Comparison of ENCODE assay signal across 10 mouse cellular contexts in genomic region chr5:92000770-92001169, GRCm38 (mm10). TPM values are rescaled to one million over a fixed set of nuclear protein-coding genes. Genes with fewer than 3 reads are reported as not detected.
DNase-seq lines count a peak whose midpoint lies in the region; ATAC-seq and TF ChIP-seq lines count a peak whose summit lies in the region.
"Had no signal": no experiment of that assay in that cellular context is flagged by ENCODE, and none has a peak within 500 bp of the region (broad histone marks: within the 10 kb centered on the region; RNA-seq: fewer than 3 reads in every experiment).

No protein-coding gene starts in this region.

- no peak overlapping the region for H3K4me3 ChIP-seq in lung, embryonic 14.5 days (ENCODE audit: low read depth, low read length)
- no peak overlapping the region for H3K4me3 ChIP-seq in forebrain, embryonic 11.5 days (ENCODE audit: low read depth, low read length)
- H3K4me3 ChIP-seq: stomach, embryonic 15.5 days had no signal

- no peaks in the 10 kb centered on the region for H3K27me3 ChIP-seq in lung, embryonic 14.5 days (ENCODE audit: insufficient read depth, low read length)
- no peaks in the 10 kb centered on the region for H3K27me3 ChIP-seq in forebrain, embryonic 11.5 days (ENCODE audit: control insufficient read depth, insufficient read depth, low read length)
- H3K27me3 ChIP-seq: stomach, embryonic 15.5 days had no signal

- no peak overlapping the region for H3K4me2 ChIP-seq in lung, embryonic 14.5 days
- H3K4me2 ChIP-seq in forebrain, embryonic 11.5 days (ENCODE audit: low read depth, low read length, severe bottlenecking): no peak overlapping the region
- H3K4me2 ChIP-seq: stomach, embryonic 15.5 days had no signal

- H3K4me1 ChIP-seq in lung, embryonic 14.5 days (ENCODE audit: insufficient read depth): no peaks in the 10 kb centered on the region
- H3K4me1 ChIP-seq in forebrain, embryonic 11.5 days (replicated peaks; ENCODE audit: control insufficient read depth, insufficient read depth, low read length): no peaks in the 10 kb centered on the region
- H3K4me1 ChIP-seq: stomach, embryonic 15.5 days had no signal

- intact Hi-C loops in left cerebral cortex, postnatal 14 days (cut with DNase I): loop anchor here (10.0 kb wide), 1 partner anchor 536 kb away; no protein-coding TSS in a partner anchor

- H3K9ac ChIP-seq in lung, embryonic 14.5 days: no peak overlapping the region
- no peak overlapping the region for H3K9ac ChIP-seq in forebrain, embryonic 11.5 days (ENCODE audit: low read length)
- H3K9ac ChIP-seq: stomach, embryonic 15.5 days had no signal

- H3K27ac ChIP-seq in lung, embryonic 14.5 days (ENCODE audit: low read depth): no peak overlapping the region
- H3K27ac ChIP-seq in forebrain, embryonic 11.5 days (ENCODE audit: low read depth, low read length): no peak overlapping the region
- H3K27ac ChIP-seq: stomach, embryonic 15.5 days had no signal

- 44% methylated on average over 2 of the region's 2 CpGs for WGBS in lung, embryonic 14.5 days
- WGBS in forebrain, embryonic 11.5 days: 74% methylated on average over 2 of the region's 2 CpGs

- peak; percentile 74 for ATAC-seq in lung, embryonic 14.5 days (ENCODE audit: insufficient read depth)
- peak; percentile 96 for ATAC-seq in common myeloid progenitor, adult 5-6 weeks (replicated peaks; ENCODE audit: low read depth, poor library complexity, severe bottlenecking)
- no peak for ATAC-seq in forebrain, embryonic 11.5 days (replicated peaks; ENCODE audit: low FRiP score)
- ATAC-seq: intestine, postnatal 0 days had no signal

- peak; percentile 24 for DNase-seq in lung, embryonic 14.5 days
- no peak for DNase-seq in lung, postnatal 14 days
- peak; percentile 35 for DNase-seq in lung, postnatal 25 days (ENCODE audit: low spot score)
- DNase-seq in thymus, postnatal 36 days: peak; percentile 42 to 62
- no peak for DNase-seq in left cerebral cortex, postnatal 14 days (ENCODE audit: low spot score in 2 of 2)
- no peak for DNase-seq in forebrain, embryonic 11.5 days (ENCODE audit: low spot score)
- DNase-seq in yolk sac, embryonic 10.5 days (ENCODE audit: low spot score): no peak

- TF ChIP-seq CTCF in lung, embryonic 14.5 days (IDR thresholded peaks at IDR 0.05; ENCODE audit: low read depth): no peak

- no peaks in the 10 kb centered on the region for H3K36me3 ChIP-seq in lung, embryonic 14.5 days (ENCODE audit: insufficient read depth)
- H3K36me3 ChIP-seq in forebrain, embryonic 11.5 days (ENCODE audit: control insufficient read depth, insufficient read depth, low read length): no peaks in the 10 kb centered on the region
- H3K36me3 ChIP-seq: stomach, embryonic 15.5 days had no signal

- H3K9me3 ChIP-seq in lung, embryonic 14.5 days (ENCODE audit: low read depth, low read length): 0 out of 2 replicates have a peak, but pooled peaks cover 4% of the 10 kb centered on the region
- no peaks in the 10 kb centered on the region for H3K9me3 ChIP-seq in forebrain, embryonic 11.5 days (ENCODE audit: control insufficient read depth, low read length)
- H3K9me3 ChIP-seq: stomach, embryonic 15.5 days had no signal

RNA-seq across cellular contexts. Expression of gene Odaph, which starts 13.5 kb away (rescaled TPM):
- not detected in 2 replicates for polyA plus RNA-seq in lung, embryonic 14.5 days (2014; fragmentation: Nextera tagmentation; extraction: Ambion mirVana)
- total RNA-seq in common myeloid progenitor, adult 5-6 weeks (2017): not detected in 2 replicates
- not detected for total RNA-seq in left cerebral cortex, postnatal 14 days (2021)
- not detected in 2 replicates for polyA plus RNA-seq in forebrain, embryonic 11.5 days (2014; fragmentation: Nextera tagmentation; extraction: Ambion mirVana)
- polyA plus RNA-seq: intestine, postnatal 0 days had no signal

RNA-seq across cellular contexts. Expression of gene Rchy1, which starts 37.9 kb away (rescaled TPM):
- 48.1 and 49.8 TPM in 2 replicates for polyA plus RNA-seq in lung, embryonic 14.5 days (2014; fragmentation: Nextera tagmentation; extraction: Ambion mirVana)
- total RNA-seq in common myeloid progenitor, adult 5-6 weeks (2017): 47.8 and 57.2 TPM in 2 replicates
- 10 to 100 TPM; 38.9 to 39.3 TPM for total RNA-seq in left cerebral cortex, postnatal 14 days (2021)
- 44.5 and 45.8 TPM in 2 replicates for polyA plus RNA-seq in forebrain, embryonic 11.5 days (2014; fragmentation: Nextera tagmentation; extraction: Ambion mirVana)

RNA-seq across cellular contexts. Expression of gene Cdkl2, which starts 42.9 kb away (rescaled TPM):
- polyA plus RNA-seq in lung, embryonic 14.5 days (2014; fragmentation: Nextera tagmentation; extraction: Ambion mirVana): 1.5 and 1.6 TPM in 2 replicates
- 0.39 and 3.8 TPM in 2 replicates for total RNA-seq in common myeloid progenitor, adult 5-6 weeks (2017)
- 10 to 100 TPM; 61.9 to 68.6 TPM for total RNA-seq in left cerebral cortex, postnatal 14 days (2021)
- 0.56 and 0.68 TPM in 2 replicates for polyA plus RNA-seq in forebrain, embryonic 11.5 days (2014; fragmentation: Nextera tagmentation; extraction: Ambion mirVana)

Comparison
In these comparisons a context has a peak if more than half of its experiments do, and no peak if none do; other contexts are left out.
1. DNase-seq: peak in lung, embryonic 14.5 days (single experiment), lung, postnatal 25 days (single experiment) and thymus, postnatal 36 days (2 of 2); none in lung, postnatal 14 days (single experiment), left cerebral cortex, postnatal 14 days (0 of 2), forebrain, embryonic 11.5 days (single experiment) and yolk sac, embryonic 10.5 days (single experiment).
2. RNA of gene Cdkl2, which starts 42.9 kb away (total RNA-seq): 61.9 to 68.6 TPM in left cerebral cortex, postnatal 14 days; 0.39 to 3.8 TPM in common myeloid progenitor, adult 5-6 weeks; every median in the first group is over 10 times any median in the second.